Mouse (Mus musculus): ENCODE results near the gene Cfap221.

- TF ChIP-seq POLR2A (IDR thresholded peaks at IDR 0.05; ENCODE audit: extremely low read depth, insufficient read depth, low read length) = no peak
- TF ChIP-seq CTCF (IDR thresholded peaks at IDR 0.05; ENCODE audit: extremely low read depth, insufficient read depth, low read length) = peak; percentile 92
These were observed 35.9 kb upstream of the Cfap221 start for GRCm38 (mm10) chr1:120032804-120033468.

Measured in cortical plate, adult 2 months (tissue).